Mouse (Mus musculus) forebrain, embryonic 15.5 days (tissue): ENCODE data around the gene Gna12. TPM values are rescaled to one million over a fixed set of nuclear protein-coding genes. Genes with fewer than 3 reads are reported as not detected.

ENCODE experiments used
- ATAC-seq: fragments of 200-750 bp; cut with Nextera tagmentation; replicated peaks from 2 replicates; pipeline ENCODE4 v1.8.0; 2017; ENCODE audit warnings: mild to moderate bottlenecking, moderate TSS enrichment, moderate library complexity
- H3K27ac ChIP-seq: fragments of 300-500 bp; sonication (generic); replicated peaks from 2 replicates; pipeline ENCODE4 v1.5.1; 2015; ENCODE audit warnings: mild to moderate bottlenecking, inconsistent platforms
- H3K27me3 ChIP-seq: fragments of 300-500 bp; sonication (generic); 2 replicates; pipeline ENCODE4 v1.6.1; 2015; ENCODE audit warnings: inconsistent platforms
- H3K36me3 ChIP-seq: fragments of 300-500 bp; sonication (generic); 2 replicates; pipeline ENCODE4 v1.6.1; 2015; ENCODE audit warnings: mild to moderate bottlenecking, inconsistent platforms
- H3K4me1 ChIP-seq: fragments of 300-500 bp; sonication (generic); 2 replicates; pipeline ENCODE4 v1.6.1; 2015; ENCODE audit warnings: inconsistent platforms
- H3K4me2 ChIP-seq: fragments of 300-500 bp; sonication (generic); replicated peaks from 2 replicates; pipeline ENCODE4 v1.6.1; 2015; ENCODE audit warnings: mild to moderate bottlenecking, inconsistent platforms
- H3K4me3 ChIP-seq: fragments of 300-500 bp; sonication (generic); 2 replicates; pipeline ENCODE4 v1.5.1; 2015; ENCODE audit warnings: mild to moderate bottlenecking, inconsistent platforms
- H3K9ac ChIP-seq: fragments of 300-500 bp; sonication (generic); replicated peaks from 2 replicates; pipeline ENCODE4 v1.6.1; 2015; ENCODE audit warnings: mild to moderate bottlenecking, inconsistent platforms
- H3K9me3 ChIP-seq: fragments of 300-500 bp; sonication (generic); 2 replicates; pipeline ENCODE4 v1.6.1; 2016; ENCODE audit warnings: inconsistent platforms
- WGBS: fragments of 180-500 bp; shearing (Covaris S2); methylation state at CpG from one replicate; pipeline ENCODE4 v1.1.7; 2015; ENCODE audit warnings: mixed read lengths; 5-methylcytosine and 5-hydroxymethylcytosine counted together
- polyA plus RNA-seq: library from polyadenylated mRNA; unstranded; fragments of >200 nt; fragmentation: Nextera tagmentation; extraction: Ambion mirVana; gene quantifications from 2 replicates; pipeline ENCODE4 v1.2.1, GENCODE M21; 2015

Gna12 gene
- polyA plus RNA-seq, 1 experiment from 2014 or later: 26.3 TPM

DNA sequence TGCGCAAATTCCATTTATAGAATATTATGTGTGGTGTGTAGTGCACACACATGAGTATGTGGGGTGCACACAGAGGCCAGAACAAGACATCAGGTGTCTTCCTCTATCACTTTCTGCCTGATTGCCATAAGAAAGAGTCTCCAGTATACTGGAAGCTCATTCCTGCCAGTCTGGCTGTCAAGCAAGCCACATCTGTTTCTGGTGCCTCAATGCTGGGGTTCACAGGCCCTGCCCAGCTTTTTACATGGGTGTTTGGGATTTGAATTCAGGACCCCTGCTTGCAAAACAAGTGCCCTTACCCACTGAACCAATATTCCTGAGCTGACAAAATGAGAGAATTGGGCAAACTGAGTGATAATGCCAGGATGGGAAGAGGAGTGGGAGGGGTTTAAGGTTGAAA lies 4.1 kb downstream of the Gna12 start:
- Histone ChIP-seq H3K9me3 (no peaks in the 10 kb centered on the region), H3K27me3 (no peaks in the 10 kb centered on the region), H3K27ac (no peak overlapping the region), H3K4me1 (peaks cover 41% of the 10 kb centered on the region), H3K4me2 (no peak overlapping the region), H3K4me3 (no peak overlapping the region), H3K36me3 (0 out of 2 replicates have a peak, but pooled peaks cover 4% of the 10 kb centered on the region), H3K9ac (no peak overlapping the region)
- 97% methylated on average over 1 of the region's 1 CpGs for WGBS
- no peak for ATAC-seq

DNA sequence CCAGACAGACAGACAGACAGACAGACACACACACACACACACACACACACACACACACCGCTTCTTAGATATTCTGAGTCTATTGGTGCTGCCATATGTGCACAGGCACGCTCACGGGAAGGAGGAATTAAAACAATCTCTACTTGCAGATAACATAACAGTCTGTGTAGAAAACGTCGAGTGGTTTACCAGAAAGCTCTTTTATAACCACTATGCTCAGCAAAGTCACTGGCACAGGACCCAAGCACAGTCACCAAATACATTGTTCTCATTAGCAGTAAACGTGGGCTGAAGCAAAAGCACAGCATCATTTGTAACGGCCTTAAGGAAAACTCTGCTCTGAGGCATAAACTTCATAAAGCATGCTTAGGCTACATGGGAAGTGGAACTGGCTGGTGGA lies 6.1 kb downstream of the Gna12 start:
- Histone ChIP-seq H3K4me1 (peaks cover 35% of the 10 kb centered on the region), H3K27me3 (no peaks in the 10 kb centered on the region), H3K27ac (no peak overlapping the region), H3K9ac (no peak overlapping the region), H3K9me3 (no peaks in the 10 kb centered on the region), H3K36me3 (0 out of 2 replicates have a peak, but pooled peaks cover 4% of the 10 kb centered on the region), H3K4me2 (no peak overlapping the region), H3K4me3 (no peak overlapping the region)
- WGBS: 75% methylated on average over 7 of the region's 7 CpGs
- no peak for ATAC-seq

DNA sequence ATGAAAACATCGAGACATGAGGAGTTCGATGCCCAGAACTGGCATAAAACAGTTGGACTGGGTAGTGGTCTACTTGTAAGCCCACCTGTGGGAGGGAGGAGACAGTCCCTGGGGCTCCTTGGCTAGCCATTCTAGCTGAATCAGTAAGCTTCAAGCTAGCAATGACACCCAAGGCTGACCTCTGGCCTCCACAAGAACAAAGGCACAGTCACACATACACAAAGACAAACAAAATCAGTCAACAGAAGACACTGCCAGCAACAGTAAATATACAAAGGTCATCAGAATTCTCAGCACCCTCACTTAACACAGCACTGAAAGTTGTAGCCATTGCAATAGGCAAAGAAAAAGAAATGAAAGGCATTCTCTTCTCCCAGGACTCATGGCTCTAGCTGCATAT lies 6.8 kb downstream of the Gna12 start:
- WGBS: 95% methylated on average over 2 of the region's 2 CpGs
- H3K9me3 ChIP-seq: no peaks in the 10 kb centered on the region
- H3K27me3 ChIP-seq: no peaks in the 10 kb centered on the region
- H3K4me3 ChIP-seq: no peak overlapping the region
- 0 out of 2 replicates have a peak, but pooled peaks cover 4% of the 10 kb centered on the region for H3K36me3 ChIP-seq
- peaks cover 35% of the 10 kb centered on the region for H3K4me1 ChIP-seq
- H3K4me2 ChIP-seq: no peak overlapping the region
- no peak overlapping the region for H3K27ac ChIP-seq
- ATAC-seq: no peak
- no peak overlapping the region for H3K9ac ChIP-seq

DNA sequence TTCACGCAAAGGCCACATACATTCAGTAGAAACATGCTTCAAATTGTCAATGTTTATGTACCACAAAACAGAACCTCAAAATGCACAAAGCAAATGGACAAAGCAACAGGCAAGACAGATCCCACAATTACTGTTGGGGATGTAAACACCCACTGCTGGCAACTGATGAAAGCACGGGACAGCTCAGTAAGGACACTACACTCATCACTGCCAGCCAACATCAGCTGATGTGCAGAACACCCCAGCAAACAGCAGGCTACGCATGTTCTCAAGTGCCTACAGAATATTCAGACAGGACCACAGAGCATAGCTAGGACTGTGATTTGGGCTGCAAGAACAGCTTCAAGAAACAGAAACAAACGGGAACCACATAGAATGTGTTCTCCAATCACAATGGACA lies 8.3 kb downstream of the Gna12 start:
- Histone ChIP-seq H3K4me1 (peaks cover 27% of the 10 kb centered on the region), H3K27me3 (no peaks in the 10 kb centered on the region), H3K36me3 (0 out of 2 replicates have a peak, but pooled peaks cover 4% of the 10 kb centered on the region), H3K9me3 (no peaks in the 10 kb centered on the region), H3K4me2 (no peak overlapping the region), H3K9ac (no peak overlapping the region), H3K4me3 (no peak overlapping the region), H3K27ac (no peak overlapping the region)
- WGBS: 91% methylated on average over 4 of the region's 4 CpGs
- no peak for ATAC-seq

DNA sequence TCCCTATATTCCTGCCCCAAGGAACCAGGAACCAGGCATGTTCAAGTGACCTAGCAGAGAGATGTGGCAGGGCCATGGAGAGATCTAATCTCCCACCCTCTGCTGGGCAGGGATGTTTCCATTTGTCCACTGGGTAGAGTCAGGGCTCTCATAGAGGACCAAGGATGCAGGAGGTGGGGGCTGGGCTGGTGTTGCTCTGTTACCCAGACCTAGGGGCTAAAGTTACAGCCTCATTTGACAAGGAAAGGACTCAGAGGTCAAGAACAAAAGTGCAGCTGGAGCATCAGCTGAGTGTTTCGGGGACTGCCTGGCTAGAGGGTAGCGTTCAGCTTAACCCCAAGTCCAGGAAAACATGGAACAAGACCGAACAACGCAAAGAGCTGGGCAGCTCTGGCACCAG lies 9.7 kb downstream of the Gna12 start:
- H3K9ac ChIP-seq: no peak overlapping the region
- H3K27ac ChIP-seq: no peak overlapping the region
- no peak for ATAC-seq
- H3K36me3 ChIP-seq: 0 out of 2 replicates have a peak, but pooled peaks cover under 1% of the 10 kb centered on the region
- H3K4me3 ChIP-seq: no peak overlapping the region
- H3K4me2 ChIP-seq: no peak overlapping the region
- H3K9me3 ChIP-seq: no peaks in the 10 kb centered on the region
- peaks cover 22% of the 10 kb centered on the region for H3K4me1 ChIP-seq
- H3K27me3 ChIP-seq: no peaks in the 10 kb centered on the region
- 91% methylated on average over 4 of the region's 4 CpGs for WGBS

DNA sequence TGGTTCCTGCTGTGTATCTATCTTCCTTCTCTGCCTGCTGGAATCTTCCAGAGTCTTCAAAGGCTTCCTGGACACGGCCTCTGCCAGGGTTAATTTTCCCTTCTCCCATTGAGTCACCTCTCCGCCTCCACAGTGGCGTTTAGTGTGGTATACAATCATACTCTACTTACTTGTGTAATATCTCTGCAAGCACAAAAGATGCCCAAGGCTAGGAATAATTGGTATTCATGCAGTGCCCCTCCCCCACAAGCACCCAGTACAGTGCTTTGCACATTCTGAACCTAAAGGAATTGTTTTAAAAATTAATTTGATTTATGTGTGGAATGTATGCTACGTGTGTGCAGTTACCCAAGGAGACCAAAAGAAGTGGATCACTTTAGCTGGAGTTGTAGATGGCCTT lies 10.6 kb downstream of the Gna12 start:
- H3K4me2 ChIP-seq: no peak overlapping the region
- H3K4me1 ChIP-seq: peaks cover 31% of the 10 kb centered on the region
- WGBS: 59% methylated on average over 4 of the region's 4 CpGs
- H3K9ac ChIP-seq: no peak overlapping the region
- H3K27me3 ChIP-seq: no peaks in the 10 kb centered on the region
- H3K27ac ChIP-seq: no peak overlapping the region
- H3K36me3 ChIP-seq: no peaks in the 10 kb centered on the region
- H3K9me3 ChIP-seq: no peaks in the 10 kb centered on the region
- no peak for ATAC-seq
- H3K4me3 ChIP-seq: no peak overlapping the region

DNA sequence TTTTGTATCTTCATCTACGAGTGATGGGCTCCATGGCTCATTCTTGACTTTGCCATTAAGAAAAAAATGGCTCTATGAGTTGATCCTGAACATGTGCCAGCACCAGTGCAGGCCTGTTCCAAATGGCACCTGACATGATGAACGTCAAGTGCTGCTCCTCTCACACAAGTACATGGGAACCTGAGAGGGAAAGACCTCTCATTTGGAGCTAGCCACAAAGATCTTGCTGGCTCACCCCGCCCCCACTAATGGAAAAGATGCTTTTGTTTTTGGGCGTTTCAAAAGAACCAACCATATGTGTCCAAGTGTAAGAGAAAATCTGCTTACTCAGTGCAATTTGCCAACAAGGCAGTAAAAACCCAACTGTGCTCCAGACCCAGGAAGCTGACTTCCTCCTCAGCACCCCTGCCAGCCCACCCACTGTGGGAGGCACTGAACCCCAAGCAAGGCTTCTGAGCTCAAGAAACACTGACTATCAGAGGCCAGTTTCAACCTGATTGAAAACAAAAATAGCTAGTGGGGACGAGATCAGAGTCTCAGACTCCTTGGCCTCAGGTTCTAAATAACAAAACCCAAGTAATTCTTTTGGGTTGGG lies 11.7 kb downstream of the Gna12 start:
- Histone ChIP-seq H3K4me3 (no peak overlapping the region), H3K4me1 (peaks cover 36% of the 10 kb centered on the region), H3K4me2 (no peak overlapping the region), H3K27me3 (no peaks in the 10 kb centered on the region), H3K9ac (no peak overlapping the region), H3K9me3 (no peaks in the 10 kb centered on the region), H3K36me3 (no peaks in the 10 kb centered on the region), H3K27ac (peak overlapping the region; percentile 47; the same call in 1 of the 2 replicates)
- WGBS: 64% methylated on average over 5 of the region's 5 CpGs
- ATAC-seq: no peak

DNA sequence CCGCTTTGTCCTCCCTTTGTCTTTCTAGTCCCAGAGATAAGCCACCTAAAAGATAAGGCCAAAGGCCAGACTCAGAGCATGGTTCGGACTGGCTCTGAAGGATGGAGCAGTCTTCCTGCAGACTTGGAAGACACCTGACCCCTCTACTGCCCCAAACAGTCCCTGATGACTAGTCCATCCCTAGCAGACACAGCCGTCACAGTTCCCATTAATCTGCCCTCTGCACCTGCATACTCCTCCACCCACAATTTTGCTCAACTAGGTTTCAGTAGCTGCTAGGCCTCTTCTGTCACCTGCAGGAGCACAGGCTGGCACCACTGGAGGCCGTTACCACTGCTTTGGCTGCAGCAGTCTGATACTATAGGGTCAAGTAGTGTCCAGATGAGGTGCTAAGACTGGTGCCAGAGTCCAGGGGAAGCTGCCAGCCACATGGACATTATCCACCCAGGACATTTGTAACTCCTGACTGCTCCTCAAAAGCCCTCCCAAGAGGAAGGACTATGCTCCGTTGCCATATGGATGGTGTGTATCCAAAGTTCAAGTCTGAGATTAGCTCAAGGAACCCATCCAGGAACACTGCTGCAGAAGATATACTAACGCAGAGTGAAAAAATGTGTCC lies 13.2 kb downstream of the Gna12 start:
- WGBS: 92% methylated on average over 6 of the region's 6 CpGs

DNA sequence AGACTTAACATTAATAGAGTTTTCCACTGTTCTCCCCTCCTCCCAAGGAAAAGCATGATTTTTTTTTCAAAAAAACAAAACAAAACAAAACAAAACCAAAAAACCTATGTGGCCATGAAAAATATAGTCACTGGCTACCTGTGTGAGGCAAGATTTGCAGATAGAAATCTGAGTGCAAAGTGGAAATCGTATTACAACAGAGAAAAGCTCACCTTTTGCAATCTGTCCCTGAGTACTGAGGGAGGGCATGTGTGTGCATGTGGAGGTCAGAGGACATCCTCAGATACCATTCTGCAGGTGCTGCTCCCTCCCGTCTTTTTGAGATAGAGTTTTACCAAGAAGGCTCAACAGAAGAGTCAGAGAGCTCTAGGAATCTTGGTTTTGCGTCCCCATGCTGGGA lies 14.2 kb downstream of the Gna12 start:
- Histone ChIP-seq H3K4me2 (no peak overlapping the region), H3K4me3 (no peak overlapping the region), H3K9ac (no peak overlapping the region), H3K27me3 (no peaks in the 10 kb centered on the region), H3K4me1 (peaks cover 55% of the 10 kb centered on the region), H3K9me3 (no peaks in the 10 kb centered on the region), H3K27ac (no peak overlapping the region; the same call in 1 of the 2 replicates), H3K36me3 (no peaks in the 10 kb centered on the region)
- WGBS: 90% methylated on average over 3 of the region's 3 CpGs
- no peak for ATAC-seq

More for the DNA sequence above, 13.2 kb downstream of the Gna12 start:
- ATAC-seq: no peak
- no peak overlapping the region for H3K9ac ChIP-seq
- H3K9me3 ChIP-seq: no peaks in the 10 kb centered on the region
- H3K4me1 ChIP-seq: peaks cover 49% of the 10 kb centered on the region
- H3K4me3 ChIP-seq: no peak overlapping the region
- H3K36me3 ChIP-seq: no peaks in the 10 kb centered on the region
- no peak overlapping the region for H3K4me2 ChIP-seq
- no peak overlapping the region for H3K27ac ChIP-seq
- H3K27me3 ChIP-seq: no peaks in the 10 kb centered on the region

DNA sequence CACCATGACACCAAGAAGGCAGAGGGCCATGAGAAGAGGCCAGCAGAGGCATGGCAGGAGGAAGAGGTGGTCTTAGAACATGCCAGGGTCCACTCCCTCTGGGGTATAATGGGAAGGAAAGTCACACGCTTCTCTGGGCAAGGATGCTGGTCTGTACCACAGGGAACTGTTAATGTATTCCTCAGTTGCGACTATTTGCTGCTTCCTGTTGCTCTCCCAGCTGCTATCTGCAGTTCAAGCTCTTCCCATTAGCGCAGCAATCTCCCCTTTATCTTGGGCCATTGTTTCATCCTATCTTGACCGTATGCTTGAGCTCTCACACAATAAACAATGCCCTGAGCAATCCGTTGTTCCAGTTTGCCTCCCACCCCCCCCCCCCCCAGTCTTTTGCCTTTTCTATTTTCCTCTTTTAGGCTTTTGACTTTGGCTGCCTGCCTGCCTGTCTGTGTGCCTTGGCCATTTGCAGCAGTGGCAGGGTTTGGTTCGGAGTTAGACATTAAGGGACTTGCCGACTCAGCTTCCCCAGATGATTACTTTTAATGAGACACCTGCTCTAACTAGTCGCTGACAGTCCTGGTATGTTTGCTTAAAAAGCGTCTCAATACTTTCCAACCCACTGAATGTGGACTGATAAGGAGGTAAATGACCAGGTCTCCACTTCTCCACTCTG lies 15.0 kb downstream of the Gna12 start:
- WGBS: 12% methylated on average over 9 of the region's 9 CpGs
- 0 out of 2 replicates have a peak, but pooled peaks have one; percentile 39 for ATAC-seq

DNA sequence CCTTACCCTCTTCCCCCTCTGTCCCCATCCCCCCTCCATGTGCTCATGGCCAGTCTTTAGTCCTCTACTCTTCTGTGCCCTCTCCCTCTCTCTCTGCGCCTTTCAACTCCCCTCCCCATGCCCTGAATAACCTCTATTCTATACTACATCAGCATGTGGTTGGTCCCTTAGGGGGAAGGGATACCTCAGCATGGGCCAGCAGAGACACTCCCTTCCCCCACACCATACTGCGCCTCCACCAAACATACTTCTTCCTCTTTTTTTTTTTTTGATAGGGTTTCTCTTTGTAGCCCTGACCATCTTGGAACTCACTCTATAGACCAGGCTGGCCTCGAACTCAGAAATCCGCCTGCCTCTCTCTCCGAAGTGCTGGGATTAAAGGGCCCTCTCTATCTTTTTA lies 15.8 kb downstream of the Gna12 start:
- ATAC-seq: no peak
- no peaks in the 10 kb centered on the region for H3K9me3 ChIP-seq
- no peak overlapping the region for H3K4me2 ChIP-seq
- no peaks in the 10 kb centered on the region for H3K36me3 ChIP-seq
- H3K27me3 ChIP-seq: no peaks in the 10 kb centered on the region
- 64% methylated on average over 5 of the region's 5 CpGs for WGBS
- H3K4me3 ChIP-seq: no peak overlapping the region
- no peak overlapping the region for H3K9ac ChIP-seq
- H3K27ac ChIP-seq: no peak overlapping the region
- H3K4me1 ChIP-seq: peaks cover 62% of the 10 kb centered on the region

More for the DNA sequence above, 15.0 kb downstream of the Gna12 start:
- Histone ChIP-seq H3K4me1 (peaks cover 59% of the 10 kb centered on the region), H3K9me3 (no peaks in the 10 kb centered on the region), H3K36me3 (no peaks in the 10 kb centered on the region), H3K27ac (peak overlapping the region; percentile 34), H3K27me3 (no peaks in the 10 kb centered on the region), H3K4me3 (no peak overlapping the region), H3K9ac (no peak overlapping the region), H3K4me2 (no peak overlapping the region)

DNA sequence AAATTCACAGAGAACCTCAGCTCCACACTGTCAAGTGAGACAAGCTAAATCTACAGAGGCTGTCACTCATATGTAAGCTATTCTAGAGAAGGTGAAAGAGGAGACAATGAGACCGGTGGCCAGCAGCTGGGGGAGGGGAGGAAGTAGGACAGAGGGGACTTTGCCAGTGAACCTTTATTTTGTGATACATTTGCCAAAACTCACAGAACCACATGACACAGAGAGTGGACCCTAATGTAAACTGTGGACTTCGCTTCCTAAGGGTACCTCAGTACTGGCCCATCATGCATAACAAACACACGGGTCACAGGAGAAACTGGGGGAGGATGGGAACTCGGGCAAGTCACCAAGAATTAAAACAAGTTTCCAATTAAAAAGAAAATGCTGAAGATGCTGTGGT lies 17.5 kb downstream of the Gna12 start:
- Histone ChIP-seq H3K27me3 (no peaks in the 10 kb centered on the region), H3K36me3 (no peaks in the 10 kb centered on the region), H3K9ac (no peak overlapping the region), H3K27ac (no peak overlapping the region), H3K9me3 (no peaks in the 10 kb centered on the region), H3K4me1 (peaks cover 46% of the 10 kb centered on the region), H3K4me3 (no peak overlapping the region), H3K4me2 (no peak overlapping the region)
- 36% methylated on average over 4 of the region's 4 CpGs for whole genome bisulfite sequencing
- ATAC-seq: no peak
